Comparison of ENCODE assay signal across 10 mouse cellular contexts in genomic region chr1:86404834-86405233, GRCm38 (mm10). TPM values are rescaled to one million over a fixed set of nuclear protein-coding genes. Genes with fewer than 3 reads are reported as not detected.
DNase-seq lines count a peak whose midpoint lies in the region; TF ChIP-seq lines count a peak whose summit lies in the region.
"Had no signal": no experiment of that assay in that cellular context is flagged by ENCODE, and none has a peak within 500 bp of the region (broad histone marks: within the 10 kb centered on the region; RNA-seq: fewer than 3 reads in every experiment).

No protein-coding gene starts in this region.

- peak; percentile 43 for DNase-seq in adrenal gland, postnatal 14 days
- no peak for DNase-seq in adrenal gland, adult 2 months
- no peak for DNase-seq in lung, adult 2 months
- no peak for DNase-seq in lung, adult 18-20 months
- DNase-seq in induced T-regulatory cell, adult 2 months (ENCODE audit: low read depth), result peak; percentile 70
- peak; percentile 50 for DNase-seq in thymus, postnatal 0 days (ENCODE audit: low spot score)
- no peak for DNase-seq in frontal cortex, postnatal 25 days (ENCODE audit: low spot score in 2 of 2)
- no peak for DNase-seq in adipocyte (ENCODE audit: low spot score)

- no peak for TF ChIP-seq POLR2A in lung, adult 2 months (IDR thresholded peaks at IDR 0.05; ENCODE audit: borderline replicate concordance, extremely low read depth, low read depth, low read length)

- H3K4me1 ChIP-seq in lung, adult 2 months (ENCODE audit: control insufficient read depth, insufficient read depth, low read length), result peaks cover 2% of the 10 kb centered on the region; the same call in 1 of the 2 replicates

- H3K4me3 ChIP-seq in lung, adult 2 months (replicated peaks; ENCODE audit: extremely low read depth, low read depth, low read length), result no peak overlapping the region
- H3K4me3 ChIP-seq: heart, embryonic 13.5 days had no signal

- 63% methylated on average over 5 of the region's 5 CpGs for WGBS in lung, adult 2 months

- peak; percentile 67 for TF ChIP-seq CTCF in lung, adult 2 months (IDR thresholded peaks at IDR 0.05; ENCODE audit: insufficient read depth, low read length)

RNA-seq across cellular contexts. Expression of gene Nmur1, which starts 21.2 kb away (rescaled TPM):
- total RNA-seq in adrenal gland, postnatal 14 days (2021), result not detected in 2 replicates
- total RNA-seq in adrenal gland, adult 2 months (2021), result not detected
- 0.17 and 0.18 TPM in 2 replicates for polyA plus RNA-seq in adrenal gland, adult 2 months (2012; rRNA removed)
- polyA plus RNA-seq in lung, adult 2 months (2012; rRNA removed), result 2.9 TPM in 2 replicates
- 0.17 TPM in 1 of 2 replicates, not detected in the other for polyA plus RNA-seq in thymus, postnatal 0 days (2015; fragmentation: Nextera tagmentation; extraction: Ambion mirVana)
- polyA plus RNA-seq: heart, embryonic 13.5 days; neural tube, embryonic 14.5 days had no signal

RNA-seq across cellular contexts. Expression of gene Tex44, which starts 21.3 kb away (rescaled TPM):
- total RNA-seq in adrenal gland, postnatal 14 days (2021), result not detected in 2 replicates
- not detected for total RNA-seq in adrenal gland, adult 2 months (2021)
- not detected in 2 replicates for polyA plus RNA-seq in adrenal gland, adult 2 months (2012; rRNA removed)
- 0.11 and 0.12 TPM in 2 replicates for polyA plus RNA-seq in lung, adult 2 months (2012; rRNA removed)
- 0.08 TPM in 1 of 2 replicates, not detected in the other for polyA plus RNA-seq in thymus, postnatal 0 days (2015; fragmentation: Nextera tagmentation; extraction: Ambion mirVana)
- polyA plus RNA-seq: heart, embryonic 13.5 days; neural tube, embryonic 14.5 days had no signal

RNA-seq across cellular contexts. Expression of gene Ncl, which starts 45.6 kb away (rescaled TPM):
- total RNA-seq in adrenal gland, postnatal 14 days (2021), result 330 and 396 TPM in 2 replicates
- total RNA-seq in adrenal gland, adult 2 months (2021), result 100 to 1,000 TPM; 183 to 192 TPM
- 4.8 and 8.9 TPM in 2 replicates for polyA plus RNA-seq in adrenal gland, adult 2 months (2012; rRNA removed)
- 6.1 and 8.1 TPM in 2 replicates for polyA plus RNA-seq in lung, adult 2 months (2012; rRNA removed)
- 458 and 464 TPM in 2 replicates for polyA plus RNA-seq in thymus, postnatal 0 days (2015; fragmentation: Nextera tagmentation; extraction: Ambion mirVana)

Comparison
In these comparisons a context has a peak if more than half of its experiments do, and no peak if none do; other contexts are left out.
1. DNase-seq: peak in adrenal gland, postnatal 14 days (single experiment), induced T-regulatory cell, adult 2 months (single experiment) and thymus, postnatal 0 days (single experiment); none in adrenal gland, adult 2 months (single experiment), lung, adult 2 months (single experiment), lung, adult 18-20 months (0 of 2), frontal cortex, postnatal 25 days (0 of 2) and adipocyte (single experiment).
2. RNA of gene Ncl, which starts 45.6 kb away (polyA plus RNA-seq): 458 to 464 TPM in thymus, postnatal 0 days; 4.8 to 8.9 TPM in adrenal gland, adult 2 months and 6.1 to 8.1 TPM in lung, adult 2 months; every median in the first group is over 10 times any median in the second.